Mouse (Mus musculus): ENCODE results near the gene Sclt1.

GRCm38 (mm10) chr3:41743436-41743835, 1.1 kb upstream of the Sclt1 start:
- no peak for TF ChIP-seq CTCF (conservative IDR thresholded peaks at IDR 0.05; ENCODE audit: insufficient read depth, insufficient read length, low read depth, low read length)
- no peak for TF ChIP-seq POLR2A (IDR thresholded peaks at IDR 0.05; ENCODE audit: low read depth, low read length)

Data from kidney, adult 2 months (tissue).